Mouse (Mus musculus) embryonic facial prominence, embryonic 13.5 days (tissue): Measurements from ENCODE around the gene Nfe2l1. TPM values are rescaled to one million over a fixed set of nuclear protein-coding genes. Genes with fewer than 3 reads are reported as not detected.

Source experiments
- ATAC-seq: fragments of 200-750 bp; cut with Nextera tagmentation; 2 replicates; pipeline ENCODE4 v1.8.0; 2017; ENCODE audit warnings: low read depth; ENCODE audit not compliant: insufficient number of reproducible peaks, insufficient read depth, low FRiP score, low TSS enrichment
- H3K27ac ChIP-seq: fragments of 300-500 bp; sonication (generic); 2 replicates; pipeline ENCODE4 v1.5.1; 2015; ENCODE audit warnings: moderate library complexity, mild to moderate bottlenecking, inconsistent platforms
- H3K27me3 ChIP-seq: fragments of 300-500 bp; sonication (generic); 2 replicates; pipeline ENCODE4 v1.6.1; 2015; ENCODE audit warnings: mild to moderate bottlenecking, inconsistent platforms
- H3K36me3 ChIP-seq: fragments of 300-500 bp; sonication (generic); 2 replicates; pipeline ENCODE4 v1.6.1; 2015; ENCODE audit warnings: mild to moderate bottlenecking, inconsistent platforms
- H3K4me1 ChIP-seq: fragments of 300-500 bp; sonication (generic); 2 replicates; pipeline ENCODE4 v1.6.1; 2015; ENCODE audit warnings: inconsistent platforms
- H3K4me2 ChIP-seq: fragments of 300-500 bp; sonication (generic); 2 replicates; pipeline ENCODE4 v1.6.1; 2015; ENCODE audit warnings: moderate library complexity, mild to moderate bottlenecking, inconsistent platforms
- H3K4me3 ChIP-seq: fragments of 300-500 bp; sonication (generic); 2 replicates; pipeline ENCODE4 v1.5.1; 2015; ENCODE audit warnings: mild to moderate bottlenecking, inconsistent platforms
- H3K9ac ChIP-seq: fragments of 300-500 bp; sonication (generic); 2 replicates; pipeline ENCODE4 v1.6.1; 2015; ENCODE audit warnings: mild to moderate bottlenecking, inconsistent platforms
- H3K9me3 ChIP-seq: fragments of 300-500 bp; sonication (generic); 2 replicates; pipeline ENCODE4 v1.6.1; 2016; ENCODE audit warnings: inconsistent platforms
- WGBS: fragments of 180-500 bp; shearing (Covaris S2); methylation state at CpG from one replicate; pipeline ENCODE4 v1.1.7; 2015; ENCODE audit warnings: mixed read lengths; 5-methylcytosine and 5-hydroxymethylcytosine counted together
- polyA plus RNA-seq: library from polyadenylated mRNA; unstranded; fragments of >200 nt; fragmentation: Nextera tagmentation; extraction: Ambion mirVana; gene quantifications from 2 replicates; pipeline ENCODE4 v1.2.1, GENCODE M21; 2015

Nfe2l1 gene
- polyA plus RNA-seq, 1 experiment from 2014 or later = 61.7 TPM

- Histone ChIP-seq H3K36me3 (no peaks in the 10 kb centered on the region), H3K4me1 (peaks cover 5% of the 10 kb centered on the region), H3K27me3 (no peaks in the 10 kb centered on the region; the same call in 1 of the 2 replicates), H3K4me2 (no peak overlapping the region), H3K27ac (no peak overlapping the region), H3K4me3 (no peak overlapping the region), H3K9ac (no peak overlapping the region), H3K9me3 (no peaks in the 10 kb centered on the region)
- ATAC-seq = no peak
- 58% methylated on average over 3 of the region's 3 CpGs for WGBS
These were observed 13.9 kb upstream of the Nfe2l1 start for GRCm38 (mm10) chr11:96843627-96844026.

- 30% methylated on average over 8 of the region's 8 CpGs for WGBS
- Histone ChIP-seq H3K9ac (0 out of 2 replicates have a peak overlapping the region, but pooled peaks have one; percentile 44), H3K27me3 (no peaks in the 10 kb centered on the region; the same call in 1 of the 2 replicates), H3K9me3 (no peaks in the 10 kb centered on the region), H3K4me3 (no peak overlapping the region), H3K27ac (peak overlapping the region; percentile 40; the same call in 1 of the 2 replicates), H3K4me2 (no peak overlapping the region), H3K36me3 (no peaks in the 10 kb centered on the region), H3K4me1 (peaks cover 5% of the 10 kb centered on the region)
- no peak for ATAC-seq
These were observed 10.5 kb upstream of the Nfe2l1 start for GRCm38 (mm10) chr11:96840290-96840689.

GRCm38 (mm10) chr11:96839877-96840276 lies 10.1 kb upstream of the Nfe2l1 start:
- Histone ChIP-seq H3K9me3 (no peaks in the 10 kb centered on the region), H3K9ac (no peak overlapping the region), H3K4me2 (no peak overlapping the region), H3K27ac (0 out of 2 replicates have a peak overlapping the region, but pooled peaks have one; percentile 40), H3K4me1 (peaks cover 5% of the 10 kb centered on the region), H3K27me3 (no peaks in the 10 kb centered on the region; the same call in 1 of the 2 replicates), H3K36me3 (no peaks in the 10 kb centered on the region), H3K4me3 (no peak overlapping the region)
- ATAC-seq = no peak
- 62% methylated on average over 3 of the region's 3 CpGs for WGBS

- ATAC-seq = no peak
- Histone ChIP-seq H3K27me3 (no peaks in the 10 kb centered on the region; the same call in 1 of the 2 replicates), H3K4me2 (no peak overlapping the region), H3K36me3 (no peaks in the 10 kb centered on the region), H3K9me3 (no peaks in the 10 kb centered on the region), H3K9ac (no peak overlapping the region), H3K4me1 (peaks cover 5% of the 10 kb centered on the region), H3K27ac (no peak overlapping the region), H3K4me3 (no peak overlapping the region)
- WGBS = 68% methylated on average over 7 of the region's 7 CpGs
These were observed 9.7 kb upstream of the Nfe2l1 start for GRCm38 (mm10) chr11:96839428-96839827.

GRCm38 (mm10) chr11:96838341-96838740 lies 8.6 kb upstream of the Nfe2l1 start:
- no peak for ATAC-seq
- WGBS = 40% methylated on average over 4 of the region's 4 CpGs
- no peak overlapping the region for H3K4me2 ChIP-seq

GRCm38 (mm10) chr11:96837298-96837697 lies 7.5 kb upstream of the Nfe2l1 start:
- H3K36me3 ChIP-seq = no peaks in the 10 kb centered on the region
- no peak overlapping the region for H3K4me2 ChIP-seq
- H3K4me1 ChIP-seq = peaks cover 5% of the 10 kb centered on the region
- no peaks in the 10 kb centered on the region for H3K9me3 ChIP-seq
- no peaks in the 10 kb centered on the region; the same call in 1 of the 2 replicates for H3K27me3 ChIP-seq
- H3K9ac ChIP-seq = no peak overlapping the region
- 29% methylated on average over 9 of the region's 9 CpGs for WGBS
- ATAC-seq = no peak
- H3K4me3 ChIP-seq = no peak overlapping the region
- no peak overlapping the region for H3K27ac ChIP-seq

More at GRCm38 (mm10) chr11:96838341-96838740, 8.6 kb upstream of the Nfe2l1 start:
- Histone ChIP-seq H3K9me3 (no peaks in the 10 kb centered on the region), H3K36me3 (no peaks in the 10 kb centered on the region), H3K9ac (no peak overlapping the region), H3K4me3 (no peak overlapping the region), H3K27me3 (no peaks in the 10 kb centered on the region; the same call in 1 of the 2 replicates), H3K4me1 (peaks cover 5% of the 10 kb centered on the region), H3K27ac (no peak overlapping the region)

- Histone ChIP-seq H3K36me3 (no peaks in the 10 kb centered on the region), H3K9me3 (no peaks in the 10 kb centered on the region)
- WGBS = 97% methylated on average over 1 of the region's 1 CpGs
These were observed 4.4 kb upstream of the Nfe2l1 start for GRCm38 (mm10) chr11:96834127-96834526.

GRCm38 (mm10) chr11:96832973-96833372 lies 3.2 kb upstream of the Nfe2l1 start:
- peaks cover 14% of the 10 kb centered on the region for H3K4me1 ChIP-seq
- H3K4me3 ChIP-seq = no peak overlapping the region
- 68% methylated on average over 2 of the region's 2 CpGs for WGBS
- H3K27ac ChIP-seq = no peak overlapping the region
- H3K36me3 ChIP-seq = no peaks in the 10 kb centered on the region
- no peak for ATAC-seq
- no peak overlapping the region for H3K4me2 ChIP-seq
- no peaks in the 10 kb centered on the region for H3K9me3 ChIP-seq
- H3K9ac ChIP-seq = no peak overlapping the region
- H3K27me3 ChIP-seq = no peaks in the 10 kb centered on the region

More at GRCm38 (mm10) chr11:96834127-96834526, 4.4 kb upstream of the Nfe2l1 start:
- Histone ChIP-seq H3K4me2 (no peak overlapping the region), H3K4me1 (peaks cover 5% of the 10 kb centered on the region), H3K27me3 (no peaks in the 10 kb centered on the region; the same call in 1 of the 2 replicates), H3K9ac (no peak overlapping the region), H3K4me3 (no peak overlapping the region), H3K27ac (no peak overlapping the region)
- ATAC-seq = no peak

GRCm38 (mm10) chr11:96832541-96832940 lies 2.8 kb upstream of the Nfe2l1 start:
- no peak overlapping the region for H3K9ac ChIP-seq
- peaks cover 19% of the 10 kb centered on the region for H3K4me1 ChIP-seq
- no peak for ATAC-seq
- no peaks in the 10 kb centered on the region for H3K27me3 ChIP-seq
- peaks cover 3% of the 10 kb centered on the region; the same call in 1 of the 2 replicates for H3K36me3 ChIP-seq
- H3K4me2 ChIP-seq = no peak overlapping the region
- no peak overlapping the region for H3K4me3 ChIP-seq
- no peaks in the 10 kb centered on the region for H3K9me3 ChIP-seq
- H3K27ac ChIP-seq = no peak overlapping the region
- WGBS = 88% methylated on average over 3 of the region's 3 CpGs

GRCm38 (mm10) chr11:96831516-96831915 lies 1.7 kb upstream of the Nfe2l1 start:
- no peak overlapping the region for H3K9ac ChIP-seq
- peaks cover 13% of the 10 kb centered on the region for H3K36me3 ChIP-seq
- 74% methylated on average over 4 of the region's 4 CpGs for WGBS
- no peaks in the 10 kb centered on the region for H3K27me3 ChIP-seq
- H3K9me3 ChIP-seq = no peaks in the 10 kb centered on the region
- no peak overlapping the region for H3K27ac ChIP-seq
- no peak overlapping the region for H3K4me2 ChIP-seq
- no peak overlapping the region for H3K4me3 ChIP-seq
- ATAC-seq = no peak
- H3K4me1 ChIP-seq = peaks cover 29% of the 10 kb centered on the region

GRCm38 (mm10) chr11:96830539-96831216 lies 910 bp upstream of the Nfe2l1 start:
- H3K4me3 ChIP-seq = peak overlapping the region; percentile 90
- no peaks in the 10 kb centered on the region for H3K27me3 ChIP-seq
- H3K4me1 ChIP-seq = peaks cover 37% of the 10 kb centered on the region
- H3K36me3 ChIP-seq = peaks cover 19% of the 10 kb centered on the region
- WGBS = 22% methylated on average over 13 of the region's 13 CpGs
- peak overlapping the region; percentile 93 for H3K27ac ChIP-seq
- H3K9ac ChIP-seq = peak overlapping the region; percentile 81
- H3K4me2 ChIP-seq = peak overlapping the region; percentile 63
- ATAC-seq = no peak
- no peaks in the 10 kb centered on the region for H3K9me3 ChIP-seq

GRCm38 (mm10) chr11:96829403-96829812 lies 360 bp downstream of the Nfe2l1 start:
- Histone ChIP-seq H3K4me2 (peak overlapping the region; percentile 97), H3K9me3 (no peaks in the 10 kb centered on the region), H3K4me3 (peak overlapping the region; percentile 90), H3K27ac (peak overlapping the region; percentile 97), H3K27me3 (no peaks in the 10 kb centered on the region), H3K4me1 (peaks cover 50% of the 10 kb centered on the region), H3K9ac (peak overlapping the region; percentile 92), H3K36me3 (peaks cover 19% of the 10 kb centered on the region)
- WGBS = under 1% methylated on average over 33 of the region's 33 CpGs
- ATAC-seq = peak; percentile 59
